Mouse (Mus musculus) ES-E14 (cell line): ENCODE results near the gene Scube1.

Source experiments
- HCFC1 ChIP-seq: IDR thresholded peaks from 2 replicates; pipeline ENCODE4 v1.6.1; 2012; ENCODE audit warnings: low read length, inconsistent platforms, borderline replicate concordance; ENCODE audit not compliant: insufficient read depth
- ZNF384 ChIP-seq: IDR thresholded peaks from 2 replicates; pipeline ENCODE4 v1.6.1; 2012; ENCODE audit warnings: low read depth, low read length, inconsistent platforms

DNA sequence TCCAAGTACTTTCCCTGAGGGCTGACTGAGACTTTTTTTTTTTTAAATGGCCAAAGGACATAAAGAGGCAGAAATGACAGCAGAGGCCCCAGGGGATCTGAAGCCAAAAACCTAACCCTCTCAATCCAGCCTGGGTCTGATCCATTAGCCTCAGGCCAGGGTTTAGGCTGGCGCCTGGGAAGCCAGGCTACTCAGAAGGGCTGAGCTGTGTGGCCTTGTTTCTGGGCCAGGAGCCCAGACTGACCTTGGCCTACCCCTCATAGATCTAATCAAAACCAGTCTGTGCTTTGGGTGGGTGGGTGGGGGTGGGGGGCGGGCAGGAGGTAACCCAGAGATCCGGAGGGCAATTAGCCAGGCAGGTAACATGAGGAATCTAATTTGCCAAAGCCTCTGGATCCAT is 51.2 kb downstream of the Scube1 start:
- TF ChIP-seq ZNF384 (no peak), HCFC1 (no peak)
